In genomic region chr6:91240537-91240936, GRCm38 (mm10) we compare ENCODE assay signal across 15 mouse cellular contexts. TPM values are rescaled to one million over a fixed set of nuclear protein-coding genes. Genes with fewer than 3 reads are reported as not detected.
A peak's percentile ranks its signal among the peaks of the same experiment; 100 is the strongest.
DNase-seq lines count a peak whose midpoint lies in the region; ATAC-seq and TF ChIP-seq lines count a peak whose summit lies in the region.
"Had no signal": no experiment of that assay in that cellular context is flagged by ENCODE, and none has a peak within 500 bp of the region (broad histone marks: within the 10 kb centered on the region; RNA-seq: fewer than 3 reads in every experiment).

No protein-coding gene starts in this region.

- 46% methylated on average over 2 of the region's 2 CpGs for WGBS in heart, embryonic 12.5 days
- 69% methylated on average over 2 of the region's 2 CpGs for WGBS in midbrain, embryonic 10.5 days
- 55% methylated on average over 2 of the region's 2 CpGs for WGBS in midbrain, embryonic 14.5 days
- WGBS in lung, postnatal 0 days = 36% methylated on average over 2 of the region's 2 CpGs

- H3K9ac ChIP-seq in heart, embryonic 12.5 days = no peak overlapping the region
- H3K9ac ChIP-seq in midbrain, embryonic 14.5 days (replicated peaks; ENCODE audit: low read length) = no peak overlapping the region
- H3K9ac ChIP-seq in lung, postnatal 0 days (replicated peaks; ENCODE audit: low read depth) = no peak overlapping the region
- H3K9ac ChIP-seq: lung, embryonic 14.5 days had no signal

- DNase-seq in heart, adult 9 months (ENCODE audit: low spot score in 2 of 2) = peak; percentile 24 to 46
- no peak for DNase-seq in midbrain, embryonic 10.5 days (ENCODE audit: low spot score)
- no peak for DNase-seq in midbrain, embryonic 14.5 days
- peak; percentile 60 for DNase-seq in lung, postnatal 0 days (ENCODE audit: low spot score)
- no peak for DNase-seq in adrenal gland, postnatal 36 days
- DNase-seq in adrenal gland, adult (ENCODE audit: inconsistent age in 2 of 2, low spot score in 1 of 2) = no peak
- DNase-seq: adrenal gland, adult 8-10 months; kidney, adult 9 months; kidney, postnatal 25 days; lung, embryonic 14.5 days; right cerebral cortex, postnatal 4 days had no signal

- TF ChIP-seq EP300 in lung, postnatal 0 days (IDR thresholded peaks at IDR 0.05) = no peak

- peaks cover 16% of the 10 kb centered on the region for H3K4me1 ChIP-seq in heart, embryonic 12.5 days (replicated peaks)
- peaks cover 39% of the 10 kb centered on the region for H3K4me1 ChIP-seq in midbrain, embryonic 10.5 days
- peaks cover 10% of the 10 kb centered on the region; the same call in 1 of the 2 replicates for H3K4me1 ChIP-seq in midbrain, embryonic 14.5 days (ENCODE audit: control insufficient read depth, insufficient read depth, low read length)
- no peaks in the 10 kb centered on the region for H3K4me1 ChIP-seq in lung, postnatal 0 days (ENCODE audit: insufficient read depth, low read depth, low read length)

- H3K27me3 ChIP-seq in heart, embryonic 12.5 days (replicated peaks) = peaks cover 29% of the 10 kb centered on the region; the same call in 1 of the 2 replicates
- peaks cover 54% of the 10 kb centered on the region for H3K27me3 ChIP-seq in midbrain, embryonic 10.5 days (ENCODE audit: low read depth, poor library complexity, severe bottlenecking)
- H3K27me3 ChIP-seq in midbrain, embryonic 14.5 days (ENCODE audit: control insufficient read depth, insufficient read depth, low read length) = no peaks in the 10 kb centered on the region
- H3K27me3 ChIP-seq in lung, postnatal 0 days (replicated peaks; ENCODE audit: insufficient read depth, low read length) = no peaks in the 10 kb centered on the region

- TF ChIP-seq CTCF in lung, postnatal 0 days (IDR thresholded peaks at IDR 0.05) = no peak

- H3K27ac ChIP-seq in heart, embryonic 12.5 days (ENCODE audit: poor library complexity, severe bottlenecking) = no peak overlapping the region
- 0 out of 2 replicates have a peak overlapping the region, but pooled peaks have one; percentile 13 for H3K27ac ChIP-seq in midbrain, embryonic 10.5 days (replicated peaks)
- no peak overlapping the region for H3K27ac ChIP-seq in midbrain, embryonic 14.5 days (replicated peaks; ENCODE audit: low read depth, low read length)
- H3K27ac ChIP-seq in lung, postnatal 0 days (ENCODE audit: low read length) = no peak overlapping the region

- no peak overlapping the region for H3K4me3 ChIP-seq in heart, embryonic 12.5 days
- no peak overlapping the region for H3K4me3 ChIP-seq in midbrain, embryonic 10.5 days
- no peak overlapping the region for H3K4me3 ChIP-seq in midbrain, embryonic 14.5 days (replicated peaks; ENCODE audit: low read depth, low read length)
- no peak overlapping the region for H3K4me3 ChIP-seq in lung, postnatal 0 days (ENCODE audit: low read depth, low read length)
- H3K4me3 ChIP-seq: left cerebral cortex, adult 2 months; megakaryocyte, embryonic 14.5 days had no signal

- H3K9me3 ChIP-seq in heart, embryonic 12.5 days (replicated peaks) = no peaks in the 10 kb centered on the region
- H3K9me3 ChIP-seq in midbrain, embryonic 10.5 days (replicated peaks) = no peaks in the 10 kb centered on the region
- no peaks in the 10 kb centered on the region for H3K9me3 ChIP-seq in midbrain, embryonic 14.5 days (ENCODE audit: control insufficient read depth, low read length)
- H3K9me3 ChIP-seq in lung, postnatal 0 days (ENCODE audit: low read length) = no peaks in the 10 kb centered on the region
- H3K9me3 ChIP-seq: megakaryocyte, embryonic 14.5 days had no signal

- H3K4me2 ChIP-seq in heart, embryonic 12.5 days = no peak overlapping the region
- H3K4me2 ChIP-seq in midbrain, embryonic 14.5 days (ENCODE audit: low read length) = no peak overlapping the region
- no peak overlapping the region for H3K4me2 ChIP-seq in lung, postnatal 0 days (replicated peaks; ENCODE audit: low read depth, low read length)
- H3K4me2 ChIP-seq: liver, embryonic 11.5 days; lung, embryonic 14.5 days had no signal

- ATAC-seq in heart, embryonic 12.5 days (ENCODE audit: insufficient number of reproducible peaks, low FRiP score) = no peak
- no peak for ATAC-seq in midbrain, embryonic 14.5 days (ENCODE audit: low FRiP score, low TSS enrichment)
- peak; percentile 64 for ATAC-seq in lung, postnatal 0 days

- no peaks in the 10 kb centered on the region for H3K36me3 ChIP-seq in heart, embryonic 12.5 days
- no peaks in the 10 kb centered on the region for H3K36me3 ChIP-seq in midbrain, embryonic 10.5 days
- no peaks in the 10 kb centered on the region for H3K36me3 ChIP-seq in midbrain, embryonic 14.5 days (ENCODE audit: control insufficient read depth, insufficient read depth, low read length)
- no peaks in the 10 kb centered on the region for H3K36me3 ChIP-seq in lung, postnatal 0 days (ENCODE audit: insufficient read depth, low read length)

RNA-seq across cellular contexts. Expression of gene Fbln2, which starts 28.3 kb away (rescaled TPM):
- polyA plus RNA-seq in heart, embryonic 12.5 days (2016; fragmentation: Nextera tagmentation; extraction: Ambion mirVana) = 210 and 213 TPM in 2 replicates
- 24.2 and 31.5 TPM in 2 replicates for polyA plus RNA-seq in midbrain, embryonic 10.5 days (2016; fragmentation: Nextera tagmentation; extraction: Ambion mirVana)
- polyA plus RNA-seq in midbrain, embryonic 14.5 days (2014; fragmentation: Nextera tagmentation; extraction: Ambion mirVana) = 4.8 and 12.0 TPM in 2 replicates
- polyA plus RNA-seq in lung, postnatal 0 days (2015; fragmentation: Nextera tagmentation; extraction: Ambion mirVana) = 63.0 and 63.8 TPM in 2 replicates
- total RNA-seq in adrenal gland, postnatal 36 days (2021) = 10 to 100 TPM; 12.6 to 20.7 TPM

Comparison
In these comparisons a context has a peak if more than half of its experiments do, and no peak if none do; other contexts are left out.
1. DNase-seq: peak in heart, adult 9 months (2 of 2) and lung, postnatal 0 days (single experiment); none in midbrain, embryonic 10.5 days (single experiment), midbrain, embryonic 14.5 days (single experiment), adrenal gland, postnatal 36 days (0 of 2) and adrenal gland, adult (0 of 2).